Mouse (Mus musculus) WW6 (cell line): ENCODE measurements around the gene Ercc1.
A peak's percentile ranks its signal among the peaks of the same experiment; 100 is the strongest.

ENCODE experiments used
- DNase-seq: peaks from one replicate; pipeline ENCODE4 v3.0.0-alpha.2; 2013; ENCODE audit warnings: low read depth, low spot score

The Ercc1 gene

DNA sequence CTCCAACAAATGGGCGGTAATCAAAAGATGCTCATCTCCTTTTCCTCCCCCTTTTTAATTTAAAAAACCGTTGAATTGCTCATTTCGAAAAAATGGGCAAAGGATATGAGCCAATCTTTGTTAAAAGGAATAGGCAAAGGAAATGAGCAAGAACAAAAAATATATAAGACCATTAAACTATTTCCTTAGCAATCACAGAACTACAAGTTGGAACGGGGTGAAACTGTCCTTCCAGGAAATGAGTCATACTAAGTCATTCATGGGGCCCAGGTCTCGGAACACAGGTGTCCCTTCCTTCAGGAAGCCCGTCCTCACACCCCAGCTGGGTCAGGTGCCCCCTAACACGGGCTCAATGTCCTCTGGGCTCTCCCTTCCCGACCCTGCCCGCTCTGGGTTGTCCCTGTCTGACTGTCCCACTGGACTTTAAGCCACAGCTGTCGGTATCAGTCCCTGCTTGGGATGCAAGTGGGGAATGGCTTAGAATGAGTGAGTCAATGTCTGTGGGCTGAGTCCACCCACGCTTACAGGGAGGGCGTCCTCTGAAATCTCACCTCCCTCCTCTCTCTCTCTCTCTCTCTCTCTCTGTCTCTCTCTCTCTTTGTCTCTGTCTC lies at the start of gene Ercc1:
Ercc1 (plus strand) TSS at position 542 of the 611 bp plus-strand sequence.
- no peak for DNase-seq

DNA sequence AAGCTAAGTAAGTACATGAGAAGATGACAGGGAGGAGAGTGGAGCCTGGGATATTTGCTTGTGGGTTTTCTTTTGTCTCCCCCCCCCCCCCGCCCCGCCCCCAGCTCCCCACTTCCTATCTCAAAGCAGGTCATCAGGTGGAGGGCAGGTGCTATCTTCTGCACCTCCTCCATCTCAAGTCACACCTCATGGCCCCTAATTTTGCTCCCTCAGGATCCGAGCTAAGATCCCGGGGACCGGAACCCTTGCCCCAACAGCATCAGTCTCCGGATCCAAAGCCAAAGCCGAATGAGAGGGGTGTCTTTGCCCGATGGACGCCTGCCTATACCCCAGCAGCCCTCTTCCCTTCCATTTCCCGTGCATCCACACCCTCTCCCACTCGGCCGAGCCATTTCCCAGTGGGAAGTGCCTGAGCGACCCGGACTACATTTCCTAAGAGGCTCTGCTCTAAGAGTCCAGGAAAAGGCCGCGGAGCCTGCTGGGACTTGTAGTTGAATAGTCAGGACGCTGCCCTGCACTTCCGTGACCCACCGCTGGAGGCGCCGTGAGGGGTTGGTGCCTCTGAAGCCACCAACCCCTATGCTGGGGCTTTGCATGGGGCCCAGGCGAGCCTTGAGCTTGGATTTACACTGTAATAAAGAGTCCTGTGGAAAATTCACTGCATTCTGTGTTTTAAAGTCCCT lies 48.9 kb upstream of the Ercc1 start:
- no peak for DNase-seq

DNA sequence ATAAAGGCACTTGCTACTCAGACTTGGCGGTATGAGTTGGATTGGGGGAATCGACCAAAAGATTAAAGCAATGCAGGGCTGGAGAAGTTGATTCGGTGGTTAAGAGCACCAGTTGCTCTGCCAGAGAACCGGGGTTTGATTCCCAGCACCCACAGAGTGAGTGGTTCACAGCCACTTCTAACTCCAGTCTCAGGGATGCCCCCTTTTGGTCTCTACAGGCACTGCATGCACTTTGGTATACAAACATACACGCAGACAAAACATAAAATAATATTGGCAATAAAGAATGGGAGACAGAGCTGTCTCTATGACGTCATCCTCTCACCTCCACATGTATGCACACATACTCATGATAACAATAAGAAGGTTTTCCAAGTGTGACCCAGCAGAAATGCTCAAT lies 47.5 kb upstream of the Ercc1 start:
- DNase-seq, result no peak

DNA sequence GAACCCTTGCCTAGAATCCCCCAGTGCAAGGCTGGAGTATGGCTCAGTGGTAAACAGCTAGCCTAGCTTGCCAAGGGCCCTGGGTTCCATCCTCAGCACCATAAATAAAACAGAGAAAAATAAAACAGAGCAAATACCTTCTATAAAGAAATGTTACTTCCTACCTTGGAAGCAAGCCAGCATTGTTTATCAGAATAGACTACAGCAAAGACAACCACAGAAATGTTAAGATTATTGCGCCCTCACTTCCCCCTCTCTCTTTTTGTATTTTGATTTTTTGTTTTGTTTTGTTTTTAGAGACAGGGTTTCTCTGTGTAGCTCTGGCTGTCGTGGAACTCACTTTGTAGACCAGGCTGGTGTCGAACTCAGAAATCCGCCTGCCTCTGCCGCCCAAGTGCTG lies 46.8 kb upstream of the Ercc1 start:
- no peak for DNase-seq

DNA sequence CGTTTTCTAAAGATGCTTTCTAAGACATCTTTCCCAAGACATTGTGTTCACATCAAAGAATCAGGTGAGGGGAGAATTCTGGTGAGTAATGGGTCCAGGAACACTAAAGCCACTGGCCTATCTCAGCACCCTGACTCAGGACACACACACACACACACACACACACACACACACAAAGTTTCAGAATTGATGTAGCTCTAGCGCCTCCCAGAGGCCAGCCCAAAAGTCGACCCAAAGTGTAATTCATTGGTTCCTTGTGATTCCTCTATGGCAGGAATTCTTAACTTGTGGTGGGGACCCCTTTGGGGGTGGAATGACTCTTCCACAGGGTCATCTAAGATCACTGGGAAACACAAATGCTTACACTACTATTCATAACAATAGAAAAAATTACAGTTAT lies 45.4 kb upstream of the Ercc1 start:
- DNase-seq, result no peak

DNA sequence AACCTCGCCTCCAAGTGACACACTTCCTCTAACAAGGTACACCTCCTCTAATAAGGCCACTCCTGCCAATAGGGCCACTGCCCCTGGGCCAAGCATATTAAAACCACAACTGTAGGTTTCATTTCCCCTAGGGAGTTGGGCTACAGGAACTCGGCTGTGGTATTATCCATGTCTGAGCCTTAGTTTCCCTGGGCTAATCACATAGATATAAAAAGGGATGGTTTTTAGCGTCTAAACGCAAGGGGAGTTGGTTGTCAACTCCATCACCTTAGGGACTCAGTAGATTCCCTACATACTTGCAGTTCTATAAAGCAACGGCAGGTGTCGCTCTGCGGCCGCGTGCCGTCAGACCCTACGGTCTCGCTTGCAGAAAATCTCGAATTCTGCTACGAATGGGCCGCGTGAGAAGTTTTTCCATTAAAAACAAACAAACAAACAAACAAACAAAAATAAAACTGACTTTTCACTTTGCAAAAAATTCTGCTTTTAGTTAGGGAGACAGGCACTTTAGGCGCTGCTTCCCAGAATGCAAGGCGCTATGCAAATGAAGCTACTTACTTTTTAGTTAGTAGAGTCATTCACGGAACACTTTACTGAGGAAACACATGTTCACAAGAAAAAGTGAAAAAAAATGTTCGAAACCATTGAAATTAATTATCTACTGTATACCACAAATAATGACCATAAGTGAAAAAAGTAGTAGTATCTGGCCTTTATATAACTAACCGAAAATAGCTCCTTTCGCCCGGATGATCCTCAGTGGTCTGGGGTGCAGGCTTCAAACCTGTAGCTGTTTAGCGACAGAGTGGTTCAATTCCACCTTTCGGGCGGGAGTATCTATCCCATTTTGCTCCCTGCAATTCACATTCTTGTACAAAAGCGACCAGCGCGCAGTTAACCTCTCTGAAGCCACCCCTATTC lies 43.8 kb upstream of the Ercc1 start:
- no peak for DNase-seq

DNA sequence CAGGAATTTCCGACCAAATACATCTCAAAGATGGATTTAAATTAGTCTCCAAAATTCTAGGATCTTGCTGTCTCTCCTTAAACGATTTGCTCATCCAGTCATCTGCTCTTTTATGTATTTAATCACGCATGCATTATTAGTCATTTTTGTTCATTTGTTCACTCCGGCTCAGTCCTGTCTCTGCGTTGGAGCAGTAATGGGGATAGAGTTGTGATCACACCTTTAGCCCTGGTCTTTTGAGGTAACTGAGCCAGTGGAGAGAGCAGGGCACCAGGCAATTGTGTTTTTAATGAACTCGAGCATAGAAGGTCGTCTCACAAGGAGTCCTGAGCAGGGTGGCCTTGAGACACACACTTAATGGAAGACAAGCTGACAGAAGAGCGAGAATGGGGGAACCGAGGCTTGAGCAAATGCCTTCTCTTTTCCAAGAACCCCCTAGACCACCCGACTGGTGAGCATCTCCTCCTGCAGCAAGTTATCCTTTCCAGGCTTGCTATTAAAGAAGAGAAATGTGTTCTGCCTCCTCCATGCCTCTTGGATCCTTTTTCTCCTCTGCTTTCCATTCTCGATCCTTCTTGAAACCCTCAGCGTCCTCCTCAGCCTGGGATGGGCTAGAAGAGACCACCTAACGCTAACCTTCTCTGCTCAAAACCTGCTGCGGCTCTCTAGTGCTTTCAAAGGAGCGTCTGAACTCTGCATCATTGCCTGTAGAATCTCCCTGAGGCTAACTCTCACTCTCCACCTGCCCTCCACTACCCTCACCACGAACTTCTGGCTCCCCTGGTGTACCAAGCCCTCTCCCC lies 42.9 kb upstream of the Ercc1 start:
- DNase-seq, result no peak

DNA sequence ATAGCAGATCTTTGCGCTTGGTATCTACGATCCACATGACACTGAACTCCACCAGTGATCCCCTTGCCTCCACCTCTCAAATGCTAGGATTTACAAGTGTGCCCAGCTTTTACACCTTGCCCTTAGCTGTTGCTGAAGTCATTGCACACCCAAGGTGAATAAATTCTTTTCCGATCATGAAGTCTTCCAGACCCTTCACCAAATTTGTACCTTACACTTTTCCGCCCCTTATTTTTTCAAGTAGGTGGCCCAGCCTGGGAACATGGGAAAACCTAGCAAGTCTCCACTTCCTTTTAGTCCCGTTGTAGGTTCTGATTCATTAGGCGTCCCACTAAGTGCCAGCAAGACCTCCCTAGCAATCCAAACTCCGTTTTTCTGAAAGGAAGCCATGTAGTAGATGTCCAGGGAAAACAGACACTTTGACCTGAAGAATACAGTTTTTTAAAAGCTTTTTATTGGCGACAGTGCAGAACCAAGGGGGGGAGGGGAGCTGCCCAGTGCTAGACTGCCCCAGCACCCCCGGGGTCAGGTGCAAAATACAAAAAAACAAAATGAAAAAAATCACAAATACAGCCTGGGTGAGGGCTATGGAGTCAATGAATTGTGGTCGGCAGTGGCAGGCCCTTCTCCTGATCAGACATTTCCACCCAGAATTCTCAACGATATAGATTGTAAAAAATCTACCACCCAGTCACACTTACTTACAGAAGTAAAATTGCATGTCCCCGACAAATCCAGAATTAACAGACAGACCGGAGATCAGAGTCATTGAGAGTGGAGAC lies 42.1 kb upstream of the Ercc1 start:
- DNase-seq, result no peak

DNA sequence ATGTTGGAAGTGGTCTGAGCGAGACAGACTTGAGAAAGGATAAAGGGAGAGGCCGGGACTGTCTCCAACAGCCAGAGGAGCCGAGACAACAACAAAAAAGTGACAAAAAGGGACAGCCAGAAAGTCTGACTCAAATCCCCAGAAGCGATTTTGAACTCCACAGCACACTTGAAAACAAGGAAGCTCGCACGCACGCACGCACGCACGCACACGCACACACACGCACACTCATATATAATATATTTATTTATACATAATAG lies 41.6 kb upstream of the Ercc1 start:
- DNase-seq, result no peak

DNA sequence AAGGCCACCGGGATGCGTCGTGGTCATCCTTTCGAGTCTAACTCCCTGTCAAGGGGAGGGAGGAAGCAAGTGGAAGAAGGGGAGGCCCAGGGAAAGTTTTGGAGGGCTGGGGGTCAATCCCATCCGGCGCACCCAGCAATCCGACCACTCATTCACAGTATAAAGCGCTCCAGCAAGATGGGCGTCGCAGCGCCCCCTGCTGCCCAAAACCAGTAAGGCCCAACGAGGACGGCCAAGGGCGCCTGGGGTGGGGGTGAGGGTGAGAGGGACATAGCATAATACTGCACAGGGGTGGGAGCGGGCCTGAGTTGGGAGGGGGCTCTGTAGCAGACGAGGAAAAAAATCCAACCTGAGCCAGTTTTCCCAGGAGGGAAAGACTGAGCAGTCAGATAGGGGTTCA lies 40.8 kb upstream of the Ercc1 start:
- DNase-seq, result no peak

DNA sequence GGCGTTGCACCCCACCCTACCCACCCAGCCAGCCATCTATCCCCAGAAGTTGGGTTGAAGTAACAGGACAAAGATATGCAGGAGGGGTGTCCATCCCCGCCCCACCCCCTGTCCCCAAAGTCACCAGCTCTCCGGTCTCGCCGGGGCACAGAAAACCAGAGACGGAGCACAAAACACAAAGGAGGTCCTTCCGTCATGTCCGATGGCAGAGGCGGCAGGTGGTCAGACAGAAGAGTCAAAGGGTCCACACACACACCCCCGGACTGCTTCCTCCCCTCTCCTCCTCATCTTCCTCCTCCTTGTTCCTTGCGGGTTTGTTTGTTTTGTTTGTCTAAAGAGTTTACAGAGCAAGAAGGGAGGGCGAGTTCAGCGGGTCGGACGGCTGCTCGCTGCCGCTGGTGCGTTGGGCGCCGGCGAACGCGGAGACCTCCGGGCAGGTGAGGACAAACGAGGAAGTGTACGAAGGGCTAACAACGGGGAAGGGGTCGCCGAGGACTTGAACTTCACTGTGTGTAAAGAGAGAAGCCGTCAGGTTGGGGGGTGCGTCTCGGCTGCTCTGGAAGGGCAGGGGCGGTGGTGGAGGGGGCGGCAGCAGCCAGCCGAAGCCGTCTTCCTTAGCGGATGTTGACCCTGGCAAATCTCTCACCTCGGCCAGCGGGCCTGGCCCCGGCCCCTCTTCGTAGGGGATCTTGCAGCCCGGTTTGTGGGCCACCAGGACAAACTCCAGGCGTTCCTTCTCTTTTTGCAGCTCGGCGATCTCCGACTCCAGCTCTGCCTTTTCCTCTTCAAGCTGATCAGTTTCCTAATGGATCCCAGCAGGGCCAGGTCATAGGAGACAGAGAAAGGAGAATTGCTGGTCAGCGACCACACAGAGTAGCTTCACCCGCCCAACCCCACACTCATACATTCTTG lies 39.8 kb upstream of the Ercc1 start:
- no peak for DNase-seq

DNA sequence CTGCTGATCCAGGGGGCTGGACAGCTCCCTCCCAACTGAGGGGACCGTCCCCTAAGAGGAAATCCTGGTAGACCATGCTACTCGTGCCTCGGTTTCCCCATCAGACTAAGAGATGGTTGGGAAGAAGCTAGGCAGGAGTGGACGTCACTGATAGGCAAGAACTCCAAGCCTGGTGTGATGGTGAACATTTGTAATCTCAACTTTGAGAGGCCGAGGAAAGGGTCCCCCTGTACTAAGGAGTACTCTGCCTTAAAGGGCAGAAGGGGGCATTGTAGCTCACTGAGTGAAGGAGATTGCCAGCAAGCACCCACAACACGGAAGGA lies 39.2 kb upstream of the Ercc1 start:
- DNase-seq, result no peak

DNA sequence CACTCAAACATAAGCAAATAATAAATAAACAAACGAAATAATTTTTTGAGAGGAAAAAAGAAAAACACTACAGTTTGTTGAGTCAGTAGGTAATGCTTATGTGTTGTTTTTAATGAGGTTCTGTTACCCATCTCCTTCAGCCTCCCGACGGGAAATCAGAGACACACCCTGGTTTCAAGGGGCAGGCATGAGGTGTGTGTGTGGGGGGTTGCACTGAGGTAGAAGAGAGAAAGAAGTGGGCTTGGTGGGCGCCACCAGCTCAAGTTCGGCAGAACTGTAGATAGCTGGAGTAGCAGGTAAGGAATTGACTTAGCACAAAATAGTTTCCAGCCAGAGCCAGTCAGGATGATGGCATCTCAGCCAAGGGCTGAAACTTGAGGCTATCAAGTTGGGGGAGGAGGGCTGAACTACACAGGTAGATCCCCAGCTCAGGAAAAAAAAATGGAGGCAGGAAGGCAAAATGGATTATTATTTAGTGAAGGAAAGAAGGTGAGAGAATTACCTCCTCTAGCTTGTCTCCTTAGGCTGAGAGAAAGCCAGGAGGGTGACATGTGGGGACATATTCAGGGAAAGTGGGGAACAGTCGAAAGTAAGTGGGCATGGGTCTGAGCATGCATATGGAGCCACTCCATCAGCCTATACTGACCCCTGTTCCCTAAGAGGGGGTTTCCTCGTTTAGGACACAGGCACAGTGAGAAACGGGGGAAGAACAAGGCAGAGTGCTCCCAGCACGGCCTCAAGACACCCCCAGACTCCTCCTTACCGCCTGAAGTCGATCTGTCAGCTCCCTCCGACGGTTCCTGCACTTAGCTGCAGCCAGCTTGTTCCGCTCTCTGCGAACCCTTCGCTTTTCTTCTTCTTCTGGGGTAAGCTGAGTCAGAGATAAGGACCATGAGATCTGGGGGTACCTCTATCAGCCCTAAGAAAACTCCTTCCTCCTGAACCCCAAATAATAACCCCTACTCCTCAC lies 38.5 kb upstream of the Ercc1 start:
- DNase-seq, result no peak

DNA sequence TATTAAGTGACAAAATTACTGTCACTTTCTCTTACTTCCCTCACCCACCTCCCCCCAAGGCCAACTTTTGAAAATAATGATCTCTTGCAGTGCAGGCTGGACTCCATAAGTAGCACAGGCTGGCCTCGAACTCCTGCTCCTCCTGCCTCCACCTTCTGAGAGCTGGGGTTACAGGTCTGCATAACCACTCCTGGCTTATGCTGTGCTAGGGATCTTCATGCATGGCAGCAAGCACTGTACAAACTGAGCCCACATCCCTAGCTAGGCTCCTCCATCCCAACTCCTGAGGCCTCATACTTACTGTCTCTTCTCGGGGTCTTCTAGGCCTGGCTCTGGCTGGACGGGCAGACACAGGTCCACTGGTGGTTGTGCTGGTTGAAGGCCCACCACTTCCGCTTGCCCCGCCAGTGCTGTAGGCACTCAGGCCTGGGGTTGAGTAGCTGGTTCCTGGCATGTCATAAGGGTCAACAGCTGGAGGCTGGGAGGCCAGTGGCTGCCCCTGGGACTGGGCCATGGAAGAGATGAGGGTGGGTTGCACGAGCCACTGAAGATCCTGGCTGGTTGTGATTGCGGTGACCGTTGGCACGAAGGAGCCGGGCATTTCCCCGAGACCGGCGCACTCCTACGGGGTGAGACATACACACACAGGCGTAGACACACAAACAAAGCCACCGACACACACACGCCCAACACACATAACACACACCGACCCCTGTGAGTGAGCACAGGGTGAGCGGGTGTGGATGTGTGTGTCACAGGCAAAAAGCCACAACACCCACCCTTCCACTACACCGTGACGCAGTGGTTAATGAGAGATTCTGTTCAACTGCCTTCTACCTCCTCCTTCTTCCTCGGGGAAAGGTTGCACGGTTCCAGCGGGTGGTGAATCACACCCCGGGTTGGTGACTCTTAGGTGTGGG lies 37.5 kb upstream of the Ercc1 start:
- no peak for DNase-seq

DNA sequence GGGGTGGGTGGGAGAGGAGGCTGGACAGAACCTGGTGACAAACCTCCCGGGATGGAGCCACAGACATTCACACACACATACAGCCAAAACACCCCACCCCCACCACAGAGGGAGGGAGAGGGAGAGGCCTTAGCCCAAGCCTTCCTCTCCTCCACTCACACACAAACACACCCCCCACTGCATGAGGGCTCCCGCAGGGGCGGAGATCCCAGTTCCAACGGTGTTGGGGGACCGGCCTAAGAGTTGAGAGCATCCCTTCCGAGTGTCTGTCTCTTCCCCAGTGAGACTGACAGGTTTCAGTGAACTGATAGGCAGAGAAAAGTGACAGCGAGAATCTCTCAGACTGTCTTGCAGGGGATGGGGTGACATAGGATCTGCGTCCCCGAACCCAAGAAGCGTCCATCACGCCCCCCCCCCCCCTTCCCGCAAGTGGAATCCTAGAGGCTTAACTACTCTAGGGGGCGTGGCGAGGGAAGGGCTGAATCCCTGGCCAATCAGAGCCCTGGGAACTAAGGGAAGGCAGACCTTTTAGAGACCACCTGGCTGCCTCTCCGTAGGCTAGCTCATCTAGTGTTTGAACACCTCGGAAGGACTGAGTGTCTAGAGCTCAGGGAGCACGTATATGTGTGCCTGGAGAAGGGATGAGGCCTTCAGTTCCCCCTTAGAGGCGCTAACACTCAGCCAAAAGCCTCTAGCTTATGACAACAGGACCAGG lies 36.7 kb upstream of the Ercc1 start:
- no peak for DNase-seq

DNA sequence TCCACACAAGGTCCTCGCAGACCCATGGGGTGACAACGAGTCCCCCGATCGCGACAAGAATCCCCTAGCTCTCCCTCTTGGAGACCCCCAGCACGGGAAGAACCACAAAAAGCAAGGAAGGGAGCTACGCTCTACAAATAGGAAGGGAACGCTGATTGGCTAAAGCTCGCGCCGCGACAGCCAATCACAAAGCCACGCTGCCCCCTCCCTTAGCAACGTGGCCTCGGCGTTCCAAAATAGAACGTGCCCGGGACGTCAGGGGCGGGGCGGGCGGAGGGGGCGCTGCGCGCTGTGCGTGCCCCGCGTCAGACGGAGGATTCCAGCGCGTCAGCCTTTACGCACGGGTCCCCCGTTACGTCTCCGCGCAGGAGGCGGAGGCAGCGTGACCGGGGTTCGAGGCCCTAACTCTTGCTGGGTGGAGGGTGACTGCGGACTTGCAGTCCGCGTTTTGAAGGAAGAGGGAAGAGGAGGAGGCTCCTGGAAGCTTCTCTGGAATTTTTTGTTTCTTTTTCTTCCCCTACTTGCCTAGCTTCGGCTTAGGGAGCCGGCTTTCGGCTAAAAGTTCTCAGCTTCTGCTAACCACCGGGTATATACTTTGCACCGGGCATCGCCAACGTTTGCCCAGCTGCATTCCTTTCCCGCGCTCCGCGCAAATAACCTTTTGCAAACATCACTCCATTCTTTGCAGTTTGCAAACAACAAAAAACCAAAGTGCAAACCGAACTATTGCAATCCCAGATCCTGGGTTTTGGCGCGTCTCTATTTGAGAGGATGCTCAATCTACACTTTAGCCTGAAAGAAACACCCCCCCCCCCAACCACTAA lies 35.9 kb upstream of the Ercc1 start:
- peak; percentile 86 for DNase-seq
